Mouse (Mus musculus) adrenal gland, postnatal 25 days (tissue): Measurements from ENCODE around the gene Hrk. TPM values are rescaled to one million over a fixed set of nuclear protein-coding genes. Genes with fewer than 3 reads are reported as not detected.

ENCODE experiments used
- DNase-seq: peaks from one replicate; pipeline ENCODE4 v3.0.0; 2021; ENCODE audit warnings: mixed read lengths
- total RNA-seq: library from RNA; stranded (reverse); gene quantifications from 2 replicates; pipeline ENCODE4 v1.2.3, GENCODE M21; 2021

Gene Hrk
- total RNA-seq, 1 experiment from 2014 or later, result 0.09 TPM

DNA sequence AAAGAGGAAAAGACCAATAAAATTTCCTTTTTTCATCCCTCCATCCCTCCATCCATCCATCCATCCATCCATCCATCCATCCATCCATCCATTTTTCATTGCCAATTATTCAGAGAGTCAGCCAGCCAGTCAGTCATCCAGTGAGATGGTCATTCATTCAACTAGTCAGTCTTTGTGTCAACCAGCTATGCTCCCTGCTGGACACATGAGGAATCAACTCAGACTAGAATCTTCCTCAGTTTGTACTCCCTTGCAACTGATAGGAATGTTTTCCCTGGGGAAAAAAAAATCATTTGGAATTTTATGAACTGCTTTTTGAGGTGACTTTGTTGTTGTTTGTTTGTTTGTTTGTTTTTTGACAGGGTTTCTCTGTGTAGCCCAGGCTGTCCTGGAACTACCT lies 1.0 kb downstream of the Hrk start:
- DNase-seq, result no peak

DNA sequence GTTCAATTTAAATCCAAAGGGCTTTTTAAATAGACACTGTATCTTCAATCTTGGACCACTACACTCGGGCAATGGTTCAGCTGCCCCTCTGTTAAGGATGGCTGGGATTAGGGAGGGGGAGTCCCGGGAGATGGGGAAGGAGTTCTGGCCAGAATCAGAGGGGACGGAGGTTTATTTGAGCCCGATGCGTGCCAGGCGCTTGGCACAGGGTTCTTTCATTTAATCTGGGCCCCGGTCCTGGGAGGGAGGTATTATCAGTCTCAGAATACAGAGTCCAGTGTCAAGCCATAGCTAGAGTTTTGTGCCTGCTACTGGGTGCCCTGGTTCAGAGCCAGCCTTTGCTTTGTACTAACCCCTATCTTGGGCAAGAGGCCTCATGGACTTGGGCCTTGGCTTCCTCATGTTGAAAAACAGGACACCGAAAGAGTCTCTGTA lies 3.1 kb downstream of the Hrk start:
- DNase-seq, result no peak

DNA sequence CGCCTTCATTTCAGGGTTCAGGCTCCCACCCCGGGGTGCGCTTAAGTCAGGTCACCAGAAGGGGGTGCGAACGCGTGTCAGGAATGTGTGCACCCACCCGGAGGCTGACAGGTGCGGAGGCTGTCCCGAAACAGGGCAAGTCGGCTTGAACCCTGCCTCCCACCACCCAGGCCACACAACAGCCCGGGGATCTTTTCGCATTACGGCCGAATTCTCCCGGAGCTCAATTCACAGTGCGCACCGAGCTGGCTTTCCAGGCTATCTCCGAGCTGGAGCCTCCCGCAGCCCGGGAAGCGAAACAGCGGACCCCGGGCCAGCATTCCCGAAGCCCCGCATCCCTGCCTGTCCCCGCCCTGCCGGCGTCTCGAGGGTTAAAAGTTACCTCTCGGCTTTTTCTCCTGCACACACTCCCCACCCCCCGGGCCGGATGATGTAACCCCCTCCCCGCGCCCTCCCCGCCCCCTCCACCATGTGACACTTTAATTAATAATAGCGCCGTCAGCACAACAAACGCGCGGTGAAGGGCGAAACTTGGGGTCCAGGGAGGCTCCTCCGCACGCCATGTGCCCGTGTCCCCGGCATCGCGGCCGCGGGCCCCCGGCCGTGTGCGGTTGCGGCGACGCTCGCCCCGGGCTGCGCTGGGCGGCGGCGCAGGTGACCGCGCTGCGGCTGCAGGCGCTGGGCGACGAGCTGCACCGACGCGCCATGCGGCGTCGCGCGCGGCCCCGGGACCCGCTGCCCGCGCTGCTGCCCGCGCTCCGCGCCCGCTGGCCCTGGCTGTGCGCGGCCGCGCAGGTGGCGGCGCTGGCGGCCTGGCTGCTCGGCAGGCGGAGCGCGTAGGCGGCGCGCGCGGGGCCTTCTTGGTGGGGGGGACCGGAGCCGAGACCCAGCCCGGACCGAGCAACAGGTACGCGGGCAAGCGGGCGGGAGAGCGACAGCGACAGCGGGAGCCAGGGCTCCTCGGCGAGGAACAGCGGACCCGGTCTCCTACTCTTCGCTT lies 5.1 kb downstream of the Hrk start:
- DNase-seq, result peak; percentile 40

DNA sequence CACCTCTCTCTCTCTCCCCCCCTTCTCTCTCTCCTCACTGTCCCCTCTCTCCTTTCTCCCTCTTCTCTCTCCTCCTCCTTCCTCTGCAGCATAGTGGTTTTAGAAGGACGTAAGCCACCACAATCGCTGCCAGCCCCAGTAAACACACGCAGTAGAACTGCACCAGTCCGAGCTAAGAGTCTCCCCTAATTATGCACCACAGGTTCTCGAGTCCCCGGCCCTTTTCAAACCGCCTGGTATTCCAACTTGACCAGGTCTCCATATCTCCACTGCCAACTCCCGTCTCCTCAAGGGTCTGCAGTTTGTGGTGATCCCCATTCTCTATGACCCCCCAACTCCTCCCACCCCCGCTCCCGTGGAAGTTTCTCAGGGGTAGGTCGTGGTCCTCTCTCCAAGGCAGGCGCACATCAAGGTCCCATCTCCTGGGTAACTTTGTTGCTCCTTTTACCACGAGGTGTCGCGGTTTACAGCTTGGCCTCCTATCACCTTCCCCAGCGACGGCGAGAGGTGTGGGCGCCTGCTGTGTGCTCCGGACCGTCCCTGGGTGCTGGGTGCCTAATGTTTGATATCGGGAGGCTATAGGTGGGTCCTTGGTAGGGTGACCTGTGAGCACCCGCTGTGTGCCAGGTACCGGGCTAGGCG lies 6.6 kb downstream of the Hrk start:
- no peak for DNase-seq

DNA sequence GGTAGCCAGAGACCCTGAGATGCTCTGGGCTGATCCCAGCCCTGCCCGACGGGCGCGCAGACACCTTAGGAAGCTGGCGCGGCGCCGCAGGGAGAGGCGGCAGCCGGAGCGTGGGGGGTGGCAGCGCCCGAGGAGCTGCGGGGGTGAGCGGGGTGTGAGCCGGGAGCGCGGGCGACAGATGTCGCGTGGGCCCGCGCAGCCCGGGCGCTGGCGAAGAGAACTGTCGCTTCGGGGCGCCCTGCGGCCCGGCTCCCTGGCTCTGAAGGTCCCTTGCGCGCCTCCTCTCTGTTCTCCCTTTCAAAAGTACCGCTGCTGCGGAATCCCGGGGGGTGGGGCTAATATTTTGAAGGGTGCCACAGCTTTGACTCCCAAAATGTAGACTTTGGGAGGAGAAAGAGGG lies 7.2 kb downstream of the Hrk start:
- DNase-seq, result no peak

DNA sequence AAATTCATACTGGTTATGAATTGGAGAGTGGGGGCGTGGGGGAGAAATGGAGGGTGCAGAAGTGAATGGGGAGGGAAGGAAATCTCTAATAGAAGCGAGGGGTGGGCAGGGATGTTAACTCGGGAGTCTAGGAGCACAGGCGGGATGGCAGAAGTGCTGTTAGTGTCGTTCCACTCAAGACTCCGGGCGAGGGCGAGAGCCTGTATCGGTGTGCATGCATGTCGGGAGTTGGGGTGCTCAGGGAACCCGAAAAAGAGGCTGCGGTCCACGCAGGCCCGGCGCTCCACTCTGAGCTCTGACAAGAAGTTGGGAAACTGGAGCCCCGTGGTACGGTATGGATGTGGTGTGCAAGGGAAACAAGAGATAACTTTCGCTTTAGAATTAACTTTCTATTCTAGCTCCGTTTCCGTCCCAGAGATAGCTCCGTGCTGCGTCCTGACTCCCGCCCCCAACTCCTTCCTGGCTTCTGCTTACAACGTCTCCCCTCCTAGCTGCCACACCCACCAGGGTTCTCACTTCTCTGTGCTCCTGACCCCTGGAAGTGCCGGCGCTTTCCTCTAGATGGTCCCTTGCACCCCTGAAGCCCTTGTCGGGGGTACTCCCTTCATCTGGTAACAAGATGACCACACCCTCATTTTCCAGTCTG lies 7.8 kb downstream of the Hrk start:
- DNase-seq, result no peak

DNA sequence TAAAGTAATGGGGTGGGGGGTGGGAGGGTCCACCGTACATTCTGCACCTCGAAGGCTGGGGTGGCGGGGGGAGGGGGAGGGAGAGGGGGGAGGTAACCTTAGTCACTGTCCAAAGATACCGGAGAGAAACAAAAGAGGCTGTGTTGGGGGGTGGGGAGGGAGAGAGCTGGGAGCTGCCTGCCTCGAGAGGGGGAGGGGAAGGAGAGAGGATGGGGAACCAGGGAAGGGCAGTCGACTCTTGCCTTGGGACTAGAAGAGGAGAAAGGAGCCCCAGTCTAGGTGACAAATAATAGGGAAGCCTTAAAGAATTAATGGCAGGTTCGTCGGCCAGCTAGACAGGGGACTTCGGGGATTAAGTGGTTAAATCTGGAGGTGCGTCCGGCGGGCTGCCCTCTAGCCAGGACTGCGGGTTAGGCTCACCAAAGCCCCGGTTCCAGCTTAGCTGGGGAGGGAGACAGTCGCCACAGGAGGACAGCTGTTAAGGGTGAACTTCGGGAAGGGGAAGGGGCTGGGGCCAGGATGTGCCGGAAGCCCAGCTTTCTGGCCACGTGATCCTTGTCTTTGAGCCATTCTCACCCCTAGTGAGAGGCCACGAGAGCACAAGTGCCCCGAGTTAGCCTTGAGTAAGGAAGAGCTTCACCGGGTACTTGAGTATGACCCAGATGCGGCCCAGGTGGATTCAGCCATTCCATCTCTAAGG lies 10.0 kb downstream of the Hrk start:
- DNase-seq, result no peak

DNA sequence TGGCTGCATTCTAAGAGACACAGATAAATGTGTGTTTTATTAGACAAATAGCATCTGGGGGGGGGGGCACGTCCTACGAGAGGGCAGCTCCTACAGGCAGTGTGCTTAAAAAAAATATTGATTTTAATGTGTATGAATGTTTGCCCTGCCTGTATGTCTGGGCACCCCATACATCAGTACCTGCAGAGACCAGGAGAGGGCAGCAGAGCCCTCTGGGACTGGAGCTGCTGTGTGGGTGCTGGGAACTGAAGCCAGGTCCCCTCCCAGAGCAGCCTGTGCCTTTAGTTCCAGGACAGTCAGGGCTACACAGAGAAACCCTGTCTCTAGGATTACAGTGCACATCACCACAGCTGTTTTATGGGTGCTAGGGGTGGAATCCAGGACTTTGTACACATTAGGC lies 10.7 kb downstream of the Hrk start:
- no peak for DNase-seq

DNA sequence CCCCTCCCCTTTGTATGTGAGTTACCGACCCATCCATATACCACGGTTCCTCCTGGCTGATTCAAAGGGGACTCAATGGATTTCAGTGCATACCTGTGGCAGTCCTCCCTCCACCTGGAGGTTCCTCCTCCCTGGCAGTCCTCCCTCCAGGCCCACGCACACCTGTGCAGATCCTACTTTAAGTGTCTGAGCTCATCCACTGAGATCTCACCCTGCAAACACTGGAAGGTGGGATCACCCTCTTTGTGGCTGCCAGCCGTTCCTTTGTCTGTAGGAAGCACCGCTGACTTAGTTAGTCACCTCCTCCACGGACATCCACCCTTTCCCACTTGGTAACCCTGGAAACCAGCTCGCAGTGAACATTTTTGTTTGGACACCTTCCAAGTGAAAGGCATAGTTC lies 13.2 kb downstream of the Hrk start:
- no peak for DNase-seq

DNA sequence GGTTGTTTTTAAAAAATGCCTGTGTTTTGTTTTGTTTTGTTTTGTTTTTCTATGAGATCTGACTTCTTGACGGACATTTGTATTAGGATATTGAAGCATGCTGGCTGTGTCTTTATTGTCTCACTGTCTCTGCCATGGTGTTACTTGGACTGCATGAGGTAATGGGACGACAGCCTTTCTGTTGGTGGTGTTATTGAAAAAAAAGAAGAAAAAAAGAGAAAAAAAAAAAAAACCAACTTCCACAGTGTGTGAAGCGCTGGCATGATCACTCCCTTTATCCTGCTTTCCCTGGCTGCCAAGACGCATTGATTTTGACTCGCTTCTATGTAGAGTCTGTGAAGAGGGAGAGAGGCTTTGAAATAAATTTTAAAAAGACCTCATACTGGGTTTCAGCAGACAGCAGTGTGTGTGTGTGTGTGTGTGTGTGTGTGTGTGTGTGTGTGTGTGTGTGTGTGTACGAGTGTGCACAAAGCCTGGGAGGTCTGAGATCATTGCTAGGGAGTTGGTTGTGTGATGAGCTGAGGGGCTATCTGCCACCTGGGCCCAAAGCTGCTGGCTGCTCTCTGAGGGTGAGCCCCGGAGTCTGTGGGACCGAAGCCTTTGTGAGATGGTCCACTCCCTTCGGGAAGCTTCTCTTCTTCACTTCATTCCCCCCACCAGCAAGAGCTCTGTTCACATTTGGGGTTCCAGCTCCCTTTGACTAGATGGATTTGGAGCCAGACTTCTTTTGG lies 22.6 kb downstream of the Hrk start:
- DNase-seq, result no peak

DNA sequence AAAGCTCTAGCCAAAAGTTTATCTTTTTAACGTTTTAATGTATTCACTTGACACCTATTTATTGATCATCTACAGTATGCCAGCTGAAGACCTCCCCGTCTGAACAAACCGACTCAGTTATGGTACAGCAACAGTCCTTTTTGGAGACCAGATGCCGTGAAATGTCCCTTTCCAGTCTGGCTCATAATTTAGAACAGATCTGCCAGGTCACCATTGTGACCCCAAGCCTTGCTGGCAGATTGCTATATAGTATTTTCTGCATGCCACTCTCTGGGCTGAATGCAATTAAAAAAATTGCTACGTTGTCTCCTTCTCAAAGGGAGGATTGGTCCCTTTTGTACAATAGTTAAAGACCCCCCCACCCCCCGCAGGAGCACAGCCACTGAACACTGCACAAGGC lies 23.9 kb downstream of the Hrk start:
- no peak for DNase-seq

DNA sequence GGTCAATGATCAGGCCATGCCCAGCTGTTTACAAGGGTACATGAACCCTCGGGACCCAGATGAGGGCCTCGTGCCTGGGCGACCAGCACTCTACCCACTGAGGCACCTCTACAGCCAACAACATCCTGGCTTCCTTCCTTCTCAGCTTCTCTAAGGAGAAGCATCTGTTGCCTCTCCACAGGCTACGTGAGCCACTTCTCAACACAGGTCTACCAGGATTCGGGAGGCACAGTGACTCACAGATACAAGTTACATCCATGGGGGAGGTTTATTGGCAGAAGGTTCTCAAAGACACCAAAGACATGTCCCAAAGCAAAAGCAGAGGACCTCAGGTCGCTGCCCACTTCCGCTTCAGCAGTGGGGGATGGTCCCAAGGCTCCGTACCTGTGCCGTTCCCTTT lies 26.0 kb downstream of the Hrk start:
- no peak for DNase-seq

DNA sequence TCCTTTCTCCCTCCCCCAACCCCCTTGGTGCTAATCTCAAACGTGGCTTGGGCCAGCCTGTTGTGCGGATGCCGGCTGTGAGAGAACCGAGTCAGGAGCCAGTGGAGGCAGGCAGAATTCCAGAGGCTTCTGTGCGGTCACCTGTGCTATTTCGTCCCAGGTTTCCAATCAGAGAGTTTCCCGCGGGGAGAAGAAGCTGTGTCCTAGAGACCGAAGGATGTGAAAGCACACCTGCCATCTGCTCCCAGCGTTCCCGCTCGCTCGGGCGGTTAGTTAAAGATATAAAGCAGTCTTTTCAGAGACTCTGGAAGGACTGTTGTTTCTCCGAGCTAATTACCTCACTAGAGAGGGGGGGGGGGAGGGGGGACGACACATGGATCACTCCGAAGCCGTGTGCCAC lies 27.8 kb downstream of the Hrk start:
- DNase-seq, result no peak

DNA sequence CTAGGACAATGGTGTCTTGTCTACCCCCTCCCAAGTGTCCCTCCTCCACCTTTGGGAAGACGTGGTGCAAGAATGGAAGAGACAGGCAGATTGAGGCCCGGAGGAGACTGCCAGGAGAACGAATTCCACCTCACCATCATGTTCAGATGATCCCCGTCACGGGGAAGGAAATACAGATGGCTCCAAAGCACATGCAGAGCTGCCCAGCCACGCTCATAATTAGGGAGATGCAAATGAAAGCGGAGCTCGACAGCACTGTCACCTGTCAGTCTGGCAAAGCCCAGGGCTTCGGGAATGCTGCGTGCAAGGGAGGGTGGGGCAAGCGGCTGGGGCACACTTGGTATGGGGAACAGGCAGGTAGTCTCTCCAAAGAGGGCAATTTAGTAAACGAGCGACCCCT lies 33.0 kb downstream of the Hrk start:
- DNase-seq, result no peak

DNA sequence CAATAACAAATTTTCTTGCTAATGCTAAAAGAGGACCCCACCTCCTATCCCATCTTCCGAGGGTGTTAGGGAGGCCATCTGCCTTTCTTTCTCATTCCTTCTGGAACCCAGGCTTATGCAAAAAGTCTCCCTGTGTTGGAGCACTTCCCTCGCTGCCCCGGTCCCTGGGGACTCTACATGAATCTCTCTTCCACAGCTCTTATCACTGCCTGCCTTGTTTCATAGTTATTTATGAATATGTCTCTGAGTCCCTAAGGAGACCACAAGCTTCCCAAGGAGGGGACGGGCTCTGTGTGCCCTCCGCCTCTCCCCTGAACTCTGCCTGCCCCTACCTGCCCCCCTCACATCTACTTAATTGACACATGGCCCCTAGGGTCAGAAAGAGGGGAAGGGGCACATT lies 35.2 kb downstream of the Hrk start:
- DNase-seq, result no peak

DNA sequence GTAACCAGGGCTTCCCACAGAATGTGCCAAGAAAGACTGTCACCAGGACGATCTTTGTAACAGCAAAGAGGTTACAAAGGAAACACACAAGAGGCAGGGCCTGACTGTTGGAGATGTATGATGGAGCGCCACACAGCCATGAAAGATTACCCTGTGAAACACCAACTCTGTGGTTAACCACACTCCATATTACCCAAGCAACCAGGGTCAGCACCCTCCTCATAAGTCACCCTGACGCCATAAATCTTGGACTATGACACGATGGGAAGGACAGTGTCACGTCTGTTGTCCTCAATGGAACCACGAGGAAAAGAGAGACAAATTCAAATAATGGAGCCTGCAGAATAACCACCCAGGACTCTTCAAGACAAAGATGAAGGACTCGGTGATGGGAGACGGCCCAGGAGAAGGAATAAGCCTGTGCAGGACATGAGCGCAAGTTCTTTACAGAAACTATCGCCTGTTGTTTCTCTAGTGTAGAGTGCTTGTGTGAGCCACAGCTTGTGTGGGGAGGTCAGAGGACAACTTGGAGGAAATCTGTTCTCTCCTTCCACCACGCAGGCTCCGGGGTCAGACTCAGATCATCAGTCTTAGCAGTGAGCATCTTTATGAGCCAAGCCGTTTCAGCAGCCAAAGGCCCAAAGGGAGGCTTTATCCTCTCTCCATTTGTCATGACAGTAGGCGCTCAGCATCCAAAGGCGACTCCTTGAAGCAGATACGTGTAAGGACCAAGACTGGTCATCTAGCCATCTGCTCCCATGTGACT lies 40.4 kb downstream of the Hrk start:
- no peak for DNase-seq

DNA sequence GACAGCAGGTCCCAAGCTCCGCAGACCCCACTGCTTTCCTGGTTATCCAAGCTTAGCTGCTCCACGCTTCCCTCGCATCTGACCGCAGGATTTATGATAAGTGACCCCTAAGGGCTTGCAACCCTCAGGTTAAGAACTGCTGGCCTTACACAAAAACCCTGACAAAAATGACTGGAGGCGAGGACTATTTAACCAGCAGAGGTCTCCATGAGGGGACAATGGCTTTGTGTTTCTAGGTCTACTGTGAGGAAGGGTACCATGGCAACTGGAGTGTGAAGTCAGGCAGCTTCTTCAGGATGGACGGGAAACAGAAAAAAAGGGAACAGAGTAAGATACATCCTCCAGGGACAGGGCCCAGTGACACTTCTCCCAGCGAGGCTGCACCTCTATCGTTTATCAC lies 41.4 kb downstream of the Hrk start:
- no peak for DNase-seq

DNA sequence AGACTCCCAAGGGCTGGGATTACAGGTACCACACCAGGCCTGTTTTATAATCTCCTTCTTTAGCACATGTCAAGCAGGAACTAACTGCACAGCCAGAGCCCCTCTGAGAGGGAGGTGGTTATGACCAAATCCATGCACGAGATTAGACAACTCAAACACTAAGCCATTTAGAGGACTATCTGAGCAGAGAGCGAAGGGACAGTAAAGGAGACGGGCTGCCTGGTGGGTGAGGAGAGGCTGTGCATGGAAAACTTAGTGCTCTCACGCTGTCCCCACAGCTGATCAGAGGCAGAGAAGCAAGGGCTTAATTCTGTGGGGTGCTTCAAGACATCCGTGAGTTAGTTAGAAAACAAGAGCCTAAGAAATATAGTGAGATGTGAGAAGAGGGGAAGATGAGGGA lies 49.6 kb downstream of the Hrk start:
- no peak for DNase-seq

DNA sequence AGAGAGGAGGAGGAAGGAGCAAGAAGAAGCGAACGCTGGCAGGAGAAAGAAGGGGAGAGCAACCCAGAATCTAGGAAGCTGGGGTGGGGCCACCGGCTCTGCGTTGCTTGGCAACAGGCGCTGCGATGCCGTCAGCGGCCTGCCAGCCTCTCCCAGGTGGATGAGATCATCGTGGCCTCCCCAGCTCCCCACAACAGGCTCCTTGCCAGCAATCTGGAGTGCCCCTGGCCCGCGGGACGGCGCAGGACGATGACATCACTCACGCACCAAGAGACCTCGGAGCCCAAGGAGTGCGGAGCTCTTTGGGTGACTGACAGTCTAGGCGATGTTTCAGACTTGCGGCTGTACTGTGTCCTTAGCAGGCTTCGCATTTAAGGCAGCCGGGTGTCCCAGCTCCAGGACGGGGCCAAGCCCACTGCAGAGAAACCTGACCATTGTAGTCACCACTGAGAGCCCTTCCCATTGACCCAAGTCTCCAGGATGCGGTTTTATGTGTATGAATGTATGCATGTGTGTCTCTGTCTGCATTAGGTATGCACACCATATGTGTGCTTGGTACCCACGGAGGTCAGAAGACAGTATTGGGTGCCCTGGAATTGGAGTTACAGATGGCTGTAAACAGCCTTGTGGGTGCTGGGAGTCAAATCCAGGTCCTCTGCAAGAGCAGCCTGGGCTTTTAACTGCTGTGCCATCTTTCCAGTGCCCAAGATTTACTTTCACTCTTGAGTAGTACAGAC lies 50.1 kb downstream of the Hrk start:
- DNase-seq, result peak; percentile 85

DNA sequence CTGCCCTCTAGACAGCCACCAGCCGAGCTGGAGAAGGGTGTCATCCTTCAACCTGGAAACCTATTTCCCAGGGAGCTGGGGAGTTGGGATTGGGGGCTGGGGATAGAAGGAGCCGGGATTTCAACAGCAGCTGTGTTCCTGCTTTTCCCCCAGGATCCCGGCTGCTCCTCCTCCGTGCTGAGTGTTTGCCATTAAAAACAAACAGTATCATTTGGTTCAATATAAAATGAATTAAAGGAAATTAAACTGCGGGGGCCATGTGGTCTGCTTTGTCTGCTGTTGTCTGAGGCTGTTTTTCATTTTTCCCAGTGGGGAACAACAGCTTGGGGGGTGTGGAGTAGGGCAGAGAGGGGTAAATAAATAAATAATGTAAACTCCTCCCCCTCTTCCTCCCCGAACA lies 53.0 kb downstream of the Hrk start:
- no peak for DNase-seq
